Mouse (Mus musculus): Measurements from ENCODE around the gene Ugcg. TPM values are rescaled to one million over a fixed set of nuclear protein-coding genes. Genes with fewer than 3 reads are reported as not detected.

Ugcg gene
- polyA plus RNA-seq (2012; ENCODE audit: insufficient read depth, insufficient read length, missing spikeins): 22.3 and 24.0 TPM in 2 replicates

GRCm38 (mm10) chr4:59188802-59189545, at the start of gene Ugcg:
Ugcg (plus strand) TSS chr4:59189257.
- Histone ChIP-seq H3K27ac (ENCODE audit: insufficient read depth, low read depth, low read length) (peak within 1 kb of the TSS; percentile 63), H3K4me1 (ENCODE audit: control insufficient read depth, insufficient read depth, low read length) (0 out of 2 replicates have a peak, but pooled peaks cover 5% of the 10 kb centered on the region), H3K4me3 (ENCODE audit: insufficient read depth, low read length) (peak within 1 kb of the TSS; percentile 98)
- TF ChIP-seq CTCF (IDR thresholded peaks at IDR 0.05; ENCODE audit: low read depth, low read length) (no peak), POLR2A (IDR thresholded peaks at IDR 0.05; ENCODE audit: borderline replicate concordance, low read depth, low read length) (no peak)

DNA sequence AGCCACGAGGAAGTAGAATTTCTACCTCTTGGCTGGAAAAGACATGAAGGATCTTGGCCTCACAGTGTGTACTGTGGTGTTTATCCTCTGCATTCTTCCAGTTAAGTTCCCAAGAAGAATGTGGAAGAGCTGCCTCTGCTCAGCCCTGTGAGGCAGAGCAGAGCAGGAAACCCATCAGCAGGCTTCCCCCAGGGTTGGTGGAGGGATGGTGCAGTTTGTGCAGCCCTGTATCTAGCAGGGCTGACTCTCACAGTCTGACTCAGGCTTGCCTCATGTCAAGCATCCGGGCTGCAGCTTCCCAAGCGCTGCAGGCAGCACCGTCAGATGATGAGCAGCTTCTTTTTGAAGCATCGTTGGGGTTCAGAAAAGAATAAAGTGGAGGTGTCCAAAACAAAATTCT, 40.0 kb upstream of the Ugcg start:
- TF ChIP-seq CTCF (IDR thresholded peaks at IDR 0.05; ENCODE audit: low read depth, low read length): no peak
- no peak for TF ChIP-seq POLR2A (IDR thresholded peaks at IDR 0.05; ENCODE audit: borderline replicate concordance, low read depth, low read length)
- H3K4me3 ChIP-seq (ENCODE audit: insufficient read depth, low read length): no peak overlapping the region

DNA sequence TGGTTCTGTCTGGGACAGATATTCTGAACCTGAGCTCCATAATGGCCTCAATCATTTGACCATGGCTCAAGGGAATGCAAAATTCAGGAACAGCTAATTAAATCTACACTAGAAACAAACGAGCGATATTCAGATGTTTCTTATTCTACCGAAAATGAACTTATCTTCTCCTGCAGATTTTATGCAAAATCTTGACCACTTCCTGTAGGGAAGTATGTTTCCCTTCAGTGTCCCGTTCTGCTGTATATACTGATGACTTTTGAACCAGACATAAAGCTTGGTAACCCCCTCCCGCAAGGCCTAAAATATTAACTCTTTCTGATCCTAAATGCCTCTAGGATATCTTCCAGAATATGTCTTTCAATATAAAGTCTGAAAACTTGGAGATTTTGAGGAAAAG, 38.1 kb upstream of the Ugcg start:
- Histone ChIP-seq H3K27ac (ENCODE audit: insufficient read depth, low read depth, low read length) (no peak overlapping the region), H3K4me3 (ENCODE audit: insufficient read depth, low read length) (no peak overlapping the region), H3K4me1 (ENCODE audit: control insufficient read depth, insufficient read depth, low read length) (peaks cover 12% of the 10 kb centered on the region)
- TF ChIP-seq POLR2A (IDR thresholded peaks at IDR 0.05; ENCODE audit: borderline replicate concordance, low read depth, low read length) (no peak), CTCF (IDR thresholded peaks at IDR 0.05; ENCODE audit: low read depth, low read length) (no peak)

More for the DNA sequence above, 40.0 kb upstream of the Ugcg start:
- no peak overlapping the region for H3K27ac ChIP-seq (ENCODE audit: insufficient read depth, low read depth, low read length)
- peaks cover 12% of the 10 kb centered on the region for H3K4me1 ChIP-seq (ENCODE audit: control insufficient read depth, insufficient read depth, low read length)

DNA sequence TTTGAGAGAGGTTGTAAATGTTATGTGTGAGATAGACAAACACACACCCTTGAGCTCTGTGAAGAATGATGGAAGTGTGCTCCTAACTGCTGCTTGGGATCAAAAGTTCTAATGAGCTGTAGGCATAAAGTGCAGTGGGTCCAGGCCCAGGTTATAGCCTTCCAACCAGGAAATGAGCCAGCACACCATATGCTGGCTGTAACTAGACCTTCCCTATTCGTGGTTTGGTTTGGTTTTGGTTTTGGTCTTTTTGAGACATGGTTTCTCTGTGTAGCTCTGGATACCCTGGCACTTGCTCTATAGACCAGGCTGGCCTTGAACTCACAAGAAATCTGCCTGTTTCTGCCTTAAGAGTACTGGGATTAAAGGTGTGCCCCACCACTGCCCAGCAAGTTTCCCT, 37.1 kb upstream of the Ugcg start:
- Histone ChIP-seq H3K27ac (ENCODE audit: insufficient read depth, low read depth, low read length) (no peak overlapping the region), H3K4me1 (ENCODE audit: control insufficient read depth, insufficient read depth, low read length) (peaks cover 12% of the 10 kb centered on the region), H3K4me3 (ENCODE audit: insufficient read depth, low read length) (no peak overlapping the region)
- TF ChIP-seq CTCF (IDR thresholded peaks at IDR 0.05; ENCODE audit: low read depth, low read length) (no peak), POLR2A (IDR thresholded peaks at IDR 0.05; ENCODE audit: borderline replicate concordance, low read depth, low read length) (no peak)

DNA sequence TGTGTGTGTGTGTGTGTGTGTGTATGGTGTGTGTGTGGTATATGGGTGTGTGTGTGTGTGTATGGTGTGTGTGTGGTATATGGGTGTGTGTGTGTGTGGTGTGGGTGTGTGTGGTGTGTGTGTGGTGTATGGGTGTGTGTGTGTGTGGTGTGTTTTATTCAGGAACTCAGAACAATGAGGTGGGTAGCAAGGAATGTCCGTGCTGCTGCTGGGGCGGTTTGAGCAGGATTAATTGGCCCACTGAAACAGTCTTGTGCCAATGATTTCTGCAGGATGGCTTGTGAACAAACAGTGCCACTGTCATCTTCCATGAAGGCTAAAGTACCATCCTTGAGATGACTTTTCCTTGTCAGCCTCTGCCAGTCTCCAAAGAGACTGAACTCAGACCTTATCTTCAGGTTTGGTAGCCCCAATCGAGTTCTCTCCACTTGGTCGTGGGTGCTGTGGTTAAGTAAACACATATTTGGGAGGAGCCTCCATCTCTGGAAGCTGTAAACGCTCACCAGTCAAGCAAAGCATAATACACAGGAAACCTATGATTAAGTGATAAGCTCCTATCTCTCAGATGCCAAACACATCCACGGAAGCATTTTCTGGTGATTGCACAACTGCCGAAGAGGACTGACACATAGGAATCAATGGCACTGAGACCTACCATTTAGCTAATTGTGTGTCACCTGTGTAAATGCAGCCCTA, 32.0 kb upstream of the Ugcg start:
- no peak overlapping the region for H3K4me3 ChIP-seq (ENCODE audit: insufficient read depth, low read length)
- no peak overlapping the region for H3K27ac ChIP-seq (ENCODE audit: insufficient read depth, low read depth, low read length)
- no peak for TF ChIP-seq POLR2A (IDR thresholded peaks at IDR 0.05; ENCODE audit: borderline replicate concordance, low read depth, low read length)
- TF ChIP-seq CTCF (IDR thresholded peaks at IDR 0.05; ENCODE audit: low read depth, low read length): no peak
- peaks cover 2% of the 10 kb centered on the region for H3K4me1 ChIP-seq (ENCODE audit: control insufficient read depth, insufficient read depth, low read length)

- no peaks in the 10 kb centered on the region for H3K4me1 ChIP-seq (ENCODE audit: control insufficient read depth, insufficient read depth, low read length)
- H3K27ac ChIP-seq (ENCODE audit: insufficient read depth, low read depth, low read length): no peak overlapping the region
- TF ChIP-seq CTCF (IDR thresholded peaks at IDR 0.05; ENCODE audit: low read depth, low read length) (no peak), POLR2A (IDR thresholded peaks at IDR 0.05; ENCODE audit: borderline replicate concordance, low read depth, low read length) (no peak)
- H3K4me3 ChIP-seq (ENCODE audit: insufficient read depth, low read length): no peak overlapping the region
These were observed 31.4 kb upstream of the Ugcg start for GRCm38 (mm10) chr4:59157654-59158053.

GRCm38 (mm10) chr4:59160289-59160688, 28.8 kb upstream of the Ugcg start:
- H3K27ac ChIP-seq (ENCODE audit: insufficient read depth, low read depth, low read length): no peak overlapping the region
- no peak for TF ChIP-seq POLR2A (IDR thresholded peaks at IDR 0.05; ENCODE audit: borderline replicate concordance, low read depth, low read length)
- TF ChIP-seq CTCF (IDR thresholded peaks at IDR 0.05; ENCODE audit: low read depth, low read length): no peak
- H3K4me3 ChIP-seq (ENCODE audit: insufficient read depth, low read length): no peak overlapping the region
- peaks cover 6% of the 10 kb centered on the region for H3K4me1 ChIP-seq (ENCODE audit: control insufficient read depth, insufficient read depth, low read length)

DNA sequence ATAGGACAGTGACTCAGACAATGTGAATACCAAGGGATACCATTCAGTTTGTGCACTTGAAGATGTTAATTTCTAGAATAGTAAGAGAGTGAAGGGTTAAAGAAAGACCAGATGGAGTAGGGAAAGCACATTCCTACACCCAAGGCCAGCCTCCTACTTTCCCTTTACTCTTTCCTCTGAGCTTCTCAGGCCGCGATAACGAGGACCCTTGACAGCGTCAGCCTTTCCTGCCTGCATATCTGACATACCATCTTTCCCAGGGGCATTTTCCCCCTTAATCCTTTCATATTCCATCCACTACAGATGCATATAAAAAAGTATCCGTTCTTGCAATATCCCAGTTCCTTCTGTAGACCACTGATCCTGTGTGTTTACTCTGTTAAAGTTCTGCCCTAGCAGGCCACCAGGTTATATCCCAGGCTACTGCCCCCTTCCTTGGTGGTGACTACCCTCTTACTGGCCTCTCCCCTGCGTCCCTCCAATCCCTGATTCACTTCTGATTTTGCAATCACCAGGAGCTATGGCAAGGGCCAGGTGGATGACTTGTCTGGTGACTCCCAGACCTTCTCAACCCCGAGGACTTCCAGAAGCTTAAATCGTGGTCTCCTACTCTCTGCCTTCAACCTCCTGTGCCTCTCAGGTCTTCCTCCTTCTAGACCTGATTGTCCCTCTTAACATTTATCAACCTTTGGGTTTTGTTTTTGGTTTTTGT, 27.9 kb upstream of the Ugcg start:
- Histone ChIP-seq H3K4me1 (ENCODE audit: control insufficient read depth, insufficient read depth, low read length) (peaks cover 6% of the 10 kb centered on the region), H3K27ac (ENCODE audit: insufficient read depth, low read depth, low read length) (no peak overlapping the region), H3K4me3 (ENCODE audit: insufficient read depth, low read length) (no peak overlapping the region)
- TF ChIP-seq CTCF (IDR thresholded peaks at IDR 0.05; ENCODE audit: low read depth, low read length) (no peak), POLR2A (IDR thresholded peaks at IDR 0.05; ENCODE audit: borderline replicate concordance, low read depth, low read length) (no peak)

DNA sequence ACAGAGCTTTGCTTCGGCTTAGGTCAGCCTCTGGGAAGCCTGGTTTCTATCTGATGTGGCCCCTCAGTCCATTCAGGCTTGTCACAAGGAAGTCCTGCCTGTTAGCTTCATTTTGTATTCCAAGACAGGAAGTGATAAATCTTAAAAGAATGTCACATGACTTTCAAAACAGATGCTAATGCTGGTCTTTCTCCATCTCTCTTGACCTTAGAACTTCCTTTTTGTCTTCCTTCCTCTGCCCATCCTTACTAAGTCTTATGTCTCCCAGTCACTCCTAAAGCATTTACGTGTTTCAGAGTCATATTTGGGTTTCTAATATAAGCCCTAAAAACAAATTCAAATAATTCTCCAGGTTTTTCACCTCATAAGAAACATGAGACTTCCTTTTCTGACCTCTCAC, 25.0 kb upstream of the Ugcg start:
- peaks cover 6% of the 10 kb centered on the region for H3K4me1 ChIP-seq (ENCODE audit: control insufficient read depth, insufficient read depth, low read length)
- H3K4me3 ChIP-seq (ENCODE audit: insufficient read depth, low read length): no peak overlapping the region
- H3K27ac ChIP-seq (ENCODE audit: insufficient read depth, low read depth, low read length): peak overlapping the region; percentile 8; the same call in 1 of the 2 replicates
- no peak for TF ChIP-seq POLR2A (IDR thresholded peaks at IDR 0.05; ENCODE audit: borderline replicate concordance, low read depth, low read length)
